Mouse (Mus musculus) ES-E14 (cell line): ENCODE measurements around the gene Mageb16.

Experiments used
- CHD2 ChIP-seq: IDR thresholded peaks from 2 replicates; pipeline ENCODE4 v1.6.1; 2014; ENCODE audit warnings: mild to moderate bottlenecking, low read depth, low read length, inconsistent platforms
- MAFK ChIP-seq: IDR thresholded peaks from 2 replicates; pipeline ENCODE4 v1.6.1; 2014; ENCODE audit warnings: mild to moderate bottlenecking, low read depth, low read length, inconsistent platforms; ENCODE audit not compliant: insufficient read depth
- ZC3H11A ChIP-seq: IDR thresholded peaks from 2 replicates; pipeline ENCODE4 v1.6.1; 2012; ENCODE audit warnings: low read depth, mild to moderate bottlenecking, inconsistent platforms, low read length, borderline replicate concordance
- ZNF384 ChIP-seq: IDR thresholded peaks from 2 replicates; pipeline ENCODE4 v1.6.1; 2012; ENCODE audit warnings: low read depth, low read length, inconsistent platforms

- TF ChIP-seq MAFK (no peak), ZNF384 (no peak), CHD2 (no peak), ZC3H11A (no peak)
Measured at GRCm38 (mm10) chrX:79635396-79635795, 35.8 kb downstream of the Mageb16 start.
